Mouse (Mus musculus): Measurements from ENCODE around the gene Cep112. TPM values are rescaled to one million over a fixed set of nuclear protein-coding genes. Genes with fewer than 3 reads are reported as not detected.
A peak's percentile ranks its signal among the peaks of the same experiment; 100 is the strongest.

Gene Cep112
- polyA plus RNA-seq, 1 experiment from 2014 or later = 37.8 TPM

GRCm38 (mm10) chr11:108828374-108829025 is 403.5 kb downstream of the Cep112 start:
- Histone ChIP-seq H3K4me2 (replicated peaks) (no peak overlapping the region), H3K36me3 (peaks cover 16% of the 10 kb centered on the region), H3K4me3 (replicated peaks) (no peak overlapping the region), H3K27me3 (no peaks in the 10 kb centered on the region), H3K27ac (no peak overlapping the region), H3K9ac (replicated peaks) (no peak overlapping the region), H3K4me1 (replicated peaks) (no peaks in the 10 kb centered on the region), H3K9me3 (peaks cover 3% of the 10 kb centered on the region; the same call in 1 of the 2 replicates)
- 89% methylated on average over 4 of the region's 4 CpGs for WGBS
- ATAC-seq = no peak

DNA sequence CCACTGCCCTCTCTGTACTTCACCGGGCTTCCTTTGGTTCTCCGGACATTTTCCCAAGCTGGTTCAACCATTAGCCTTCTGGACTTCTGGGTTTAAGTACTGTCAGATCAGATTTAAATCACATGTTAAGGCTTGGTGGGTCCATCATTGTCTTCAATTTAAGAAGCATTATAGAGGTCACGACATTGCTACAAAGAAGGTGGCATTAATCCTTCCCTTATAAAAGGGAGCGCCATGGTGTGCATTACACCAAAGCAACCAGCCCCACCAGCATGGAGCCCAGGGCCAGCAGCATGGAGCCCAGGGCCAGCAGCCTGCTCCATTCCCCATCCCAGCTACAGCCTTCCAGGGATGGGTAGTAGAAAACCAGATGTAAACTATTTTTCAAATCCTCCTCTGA is 411.7 kb downstream of the Cep112 start:
- WGBS = 19% methylated on average over 4 of the region's 4 CpGs
- peak; percentile 60; the same call in 1 of the 2 replicates for ATAC-seq
- Histone ChIP-seq H3K9ac (replicated peaks) (no peak overlapping the region), H3K4me3 (replicated peaks) (no peak overlapping the region), H3K9me3 (no peaks in the 10 kb centered on the region), H3K4me2 (replicated peaks) (no peak overlapping the region), H3K4me1 (replicated peaks) (peaks cover 10% of the 10 kb centered on the region), H3K36me3 (no peaks in the 10 kb centered on the region), H3K27ac (no peak overlapping the region), H3K27me3 (no peaks in the 10 kb centered on the region)

- ATAC-seq = no peak
- Histone ChIP-seq H3K9ac (replicated peaks) (no peak overlapping the region), H3K4me2 (replicated peaks) (no peak overlapping the region), H3K27ac (no peak overlapping the region), H3K36me3 (no peaks in the 10 kb centered on the region), H3K27me3 (no peaks in the 10 kb centered on the region), H3K9me3 (no peaks in the 10 kb centered on the region), H3K4me1 (replicated peaks) (peaks cover 10% of the 10 kb centered on the region), H3K4me3 (replicated peaks) (no peak overlapping the region)
- 92% methylated on average over 3 of the region's 3 CpGs for WGBS
Measured at GRCm38 (mm10) chr11:108840195-108840594, 415.2 kb downstream of the Cep112 start.

DNA sequence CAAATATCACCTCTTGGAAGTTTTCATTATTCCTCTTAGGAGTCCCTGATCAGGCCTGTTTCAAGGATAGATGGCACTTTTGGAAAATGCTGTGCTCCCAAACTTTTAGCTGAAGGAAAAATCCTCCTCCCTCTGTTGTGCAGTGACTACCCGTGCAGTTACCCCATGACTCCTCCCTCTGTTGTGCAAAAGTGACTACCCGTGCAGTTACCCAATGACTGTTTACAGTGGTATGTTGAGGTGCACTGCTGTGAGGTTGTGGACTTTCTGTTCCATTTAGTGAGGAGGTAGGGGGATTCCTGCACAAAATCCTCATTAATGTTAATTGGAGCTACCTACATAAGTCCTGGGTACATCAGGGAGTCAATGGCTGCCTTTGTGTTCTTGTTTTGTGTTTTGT is 417.8 kb downstream of the Cep112 start:
- Histone ChIP-seq H3K4me3 (replicated peaks) (no peak overlapping the region), H3K4me1 (replicated peaks) (no peaks in the 10 kb centered on the region), H3K36me3 (no peaks in the 10 kb centered on the region), H3K9me3 (no peaks in the 10 kb centered on the region), H3K27me3 (no peaks in the 10 kb centered on the region), H3K9ac (replicated peaks) (no peak overlapping the region), H3K27ac (no peak overlapping the region), H3K4me2 (replicated peaks) (no peak overlapping the region)
- ATAC-seq = no peak
- 64% methylated on average over 2 of the region's 2 CpGs for WGBS

GRCm38 (mm10) chr11:108845971-108846370 is 421.0 kb downstream of the Cep112 start:
- no peaks in the 10 kb centered on the region for H3K4me1 ChIP-seq (replicated peaks)
- H3K4me2 ChIP-seq (replicated peaks) = no peak overlapping the region
- no peak overlapping the region for H3K27ac ChIP-seq
- no peaks in the 10 kb centered on the region for H3K9me3 ChIP-seq
- no peaks in the 10 kb centered on the region for H3K27me3 ChIP-seq
- H3K36me3 ChIP-seq = 0 out of 2 replicates have a peak, but pooled peaks cover 9% of the 10 kb centered on the region
- no peak for ATAC-seq
- no peak overlapping the region for H3K9ac ChIP-seq (replicated peaks)
- WGBS = 70% methylated on average over 2 of the region's 2 CpGs
- H3K4me3 ChIP-seq (replicated peaks) = no peak overlapping the region

GRCm38 (mm10) chr11:108846479-108846878 is 421.5 kb downstream of the Cep112 start:
- 90% methylated on average over 3 of the region's 3 CpGs for WGBS
- ATAC-seq = no peak

DNA sequence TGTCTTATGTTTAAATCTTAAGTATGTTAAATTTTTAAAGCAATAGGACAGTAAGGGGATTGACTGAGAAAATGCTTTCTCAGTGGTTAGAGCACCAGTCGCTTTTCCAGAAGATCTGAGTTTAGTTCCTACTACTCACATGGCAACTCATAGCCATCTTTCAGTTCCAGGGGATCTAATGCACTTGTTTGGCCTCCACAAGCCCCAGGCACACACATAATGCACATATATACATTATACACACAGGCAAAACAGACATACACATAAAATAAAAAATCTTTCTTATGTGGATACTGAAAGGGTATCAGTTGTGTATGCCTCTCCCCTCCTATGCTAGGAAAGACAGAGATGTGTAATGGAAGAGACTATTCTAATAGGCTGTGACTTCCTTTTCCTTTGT is 426.8 kb downstream of the Cep112 start:
- no peak overlapping the region for H3K4me3 ChIP-seq (replicated peaks)
- no peaks in the 10 kb centered on the region for H3K9me3 ChIP-seq
- no peak overlapping the region for H3K9ac ChIP-seq (replicated peaks)
- no peaks in the 10 kb centered on the region for H3K4me1 ChIP-seq (replicated peaks)
- ATAC-seq = no peak
- no peaks in the 10 kb centered on the region for H3K27me3 ChIP-seq
- 0 out of 2 replicates have a peak, but pooled peaks cover 13% of the 10 kb centered on the region for H3K36me3 ChIP-seq
- H3K4me2 ChIP-seq (replicated peaks) = no peak overlapping the region
- H3K27ac ChIP-seq = no peak overlapping the region
- 90% methylated on average over 1 of the region's 1 CpGs for WGBS

More at GRCm38 (mm10) chr11:108846479-108846878, 421.5 kb downstream of the Cep112 start:
- no peaks in the 10 kb centered on the region for H3K4me1 ChIP-seq (replicated peaks)
- no peak overlapping the region for H3K27ac ChIP-seq
- no peaks in the 10 kb centered on the region for H3K27me3 ChIP-seq
- no peak overlapping the region for H3K4me3 ChIP-seq (replicated peaks)
- H3K9ac ChIP-seq (replicated peaks) = no peak overlapping the region
- 0 out of 2 replicates have a peak, but pooled peaks cover 13% of the 10 kb centered on the region for H3K36me3 ChIP-seq
- no peaks in the 10 kb centered on the region for H3K9me3 ChIP-seq
- no peak overlapping the region for H3K4me2 ChIP-seq (replicated peaks)

DNA sequence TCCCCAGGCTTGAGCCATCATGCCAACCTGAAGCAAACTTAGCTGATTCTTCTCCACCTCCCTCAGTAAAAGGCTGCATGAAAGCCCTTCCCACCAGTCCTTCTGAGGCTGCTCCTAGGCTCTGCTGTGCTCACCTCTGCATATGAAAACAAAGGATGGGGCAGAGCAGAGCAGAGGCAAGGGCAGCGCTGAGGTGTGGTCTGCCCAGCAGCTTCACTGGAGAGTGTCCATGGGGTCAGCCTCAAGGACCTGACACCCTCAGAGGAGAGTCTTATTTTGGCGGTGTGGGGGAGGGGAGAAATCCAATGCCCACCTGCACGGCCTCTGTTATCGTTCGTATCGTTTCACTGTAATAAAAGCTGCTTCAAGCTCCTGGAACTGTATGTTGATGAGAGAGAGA is 432.3 kb downstream of the Cep112 start:
- no peak overlapping the region for H3K9ac ChIP-seq (replicated peaks)
- H3K4me3 ChIP-seq (replicated peaks) = no peak overlapping the region
- H3K27ac ChIP-seq = no peak overlapping the region
- no peaks in the 10 kb centered on the region for H3K27me3 ChIP-seq
- no peaks in the 10 kb centered on the region for H3K9me3 ChIP-seq
- 61% methylated on average over 6 of the region's 6 CpGs for WGBS
- no peaks in the 10 kb centered on the region for H3K36me3 ChIP-seq
- peaks cover 18% of the 10 kb centered on the region for H3K4me1 ChIP-seq (replicated peaks)
- H3K4me2 ChIP-seq (replicated peaks) = no peak overlapping the region
- no peak for ATAC-seq

DNA sequence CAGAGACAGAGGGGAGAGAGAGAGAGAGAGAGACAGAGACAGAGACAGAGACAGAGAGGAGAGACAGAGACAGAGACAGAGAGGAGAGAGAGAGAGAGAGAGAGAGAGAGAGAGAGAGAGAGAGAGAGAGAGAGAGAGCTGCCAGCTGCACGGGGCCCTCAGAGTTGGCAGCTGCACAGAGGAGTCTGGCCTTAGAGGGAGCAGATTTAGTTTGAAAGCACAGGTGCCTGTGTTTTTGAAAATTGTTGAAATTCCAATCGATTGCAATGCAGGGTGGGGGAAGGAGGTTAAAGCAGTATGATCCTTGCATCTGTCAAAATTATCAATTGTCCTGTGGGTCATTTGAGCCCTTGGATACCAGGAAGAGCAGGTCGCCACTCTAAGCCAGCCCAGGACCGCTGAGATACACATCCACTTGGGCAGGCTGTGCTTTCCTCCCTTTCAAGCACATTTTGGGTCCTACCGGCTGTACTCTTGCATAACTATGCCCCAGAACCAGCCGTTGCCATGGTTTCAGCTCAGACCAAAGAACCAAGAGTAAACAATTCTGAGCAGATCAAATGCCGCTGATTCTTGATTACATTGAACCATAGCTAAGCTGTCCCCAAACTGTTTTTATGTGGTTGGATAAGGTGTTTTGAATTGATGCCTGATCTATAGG is 432.8 kb downstream of the Cep112 start:
- peak; percentile 60 for ATAC-seq
- peaks cover 18% of the 10 kb centered on the region for H3K4me1 ChIP-seq (replicated peaks)
- H3K4me2 ChIP-seq (replicated peaks) = 0 out of 2 replicates have a peak overlapping the region, but pooled peaks have one; percentile 2
- no peaks in the 10 kb centered on the region for H3K36me3 ChIP-seq
- H3K9ac ChIP-seq (replicated peaks) = no peak overlapping the region
- H3K27me3 ChIP-seq = no peaks in the 10 kb centered on the region
- no peak overlapping the region for H3K4me3 ChIP-seq (replicated peaks)
- H3K9me3 ChIP-seq = no peaks in the 10 kb centered on the region
- H3K27ac ChIP-seq = peak overlapping the region; percentile 25; the same call in 1 of the 2 replicates
- WGBS = 36% methylated on average over 7 of the region's 7 CpGs

- Histone ChIP-seq H3K27ac (0 out of 2 replicates have a peak overlapping the region, but pooled peaks have one; percentile 25), H3K4me3 (replicated peaks) (no peak overlapping the region), H3K36me3 (no peaks in the 10 kb centered on the region), H3K27me3 (no peaks in the 10 kb centered on the region), H3K9me3 (no peaks in the 10 kb centered on the region), H3K9ac (replicated peaks) (no peak overlapping the region), H3K4me2 (replicated peaks) (no peak overlapping the region), H3K4me1 (replicated peaks) (peaks cover 18% of the 10 kb centered on the region)
- WGBS = 67% methylated on average over 3 of the region's 3 CpGs
- peak; percentile 45; the same call in 1 of the 2 replicates for ATAC-seq
Measured at GRCm38 (mm10) chr11:108858339-108858804, 433.4 kb downstream of the Cep112 start.

DNA sequence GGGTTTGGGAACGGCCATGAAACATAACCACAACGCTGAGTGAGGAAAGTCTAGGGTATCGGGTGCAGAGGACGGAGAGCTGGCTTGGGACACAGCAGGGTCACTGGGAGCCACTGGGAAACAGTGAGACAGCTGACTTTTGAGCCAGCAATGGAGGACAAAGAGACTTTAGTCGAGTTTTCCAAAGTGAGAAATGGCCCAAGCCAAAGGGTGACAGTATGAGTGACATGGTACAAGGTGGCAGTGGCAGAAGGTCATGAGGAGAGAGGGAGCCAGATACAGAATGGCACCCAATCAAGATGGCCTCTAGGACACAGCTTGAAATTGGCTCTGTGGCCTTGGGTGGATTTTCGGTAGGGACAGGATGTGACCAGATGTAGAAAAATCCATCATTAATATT is 433.9 kb downstream of the Cep112 start:
- no peaks in the 10 kb centered on the region for H3K36me3 ChIP-seq
- no peak overlapping the region for H3K27ac ChIP-seq
- H3K4me3 ChIP-seq (replicated peaks) = no peak overlapping the region
- no peak for ATAC-seq
- H3K9ac ChIP-seq (replicated peaks) = no peak overlapping the region
- H3K27me3 ChIP-seq = no peaks in the 10 kb centered on the region
- H3K4me1 ChIP-seq (replicated peaks) = peaks cover 18% of the 10 kb centered on the region
- 90% methylated on average over 6 of the region's 6 CpGs for WGBS
- no peak overlapping the region for H3K4me2 ChIP-seq (replicated peaks)
- no peaks in the 10 kb centered on the region for H3K9me3 ChIP-seq

DNA sequence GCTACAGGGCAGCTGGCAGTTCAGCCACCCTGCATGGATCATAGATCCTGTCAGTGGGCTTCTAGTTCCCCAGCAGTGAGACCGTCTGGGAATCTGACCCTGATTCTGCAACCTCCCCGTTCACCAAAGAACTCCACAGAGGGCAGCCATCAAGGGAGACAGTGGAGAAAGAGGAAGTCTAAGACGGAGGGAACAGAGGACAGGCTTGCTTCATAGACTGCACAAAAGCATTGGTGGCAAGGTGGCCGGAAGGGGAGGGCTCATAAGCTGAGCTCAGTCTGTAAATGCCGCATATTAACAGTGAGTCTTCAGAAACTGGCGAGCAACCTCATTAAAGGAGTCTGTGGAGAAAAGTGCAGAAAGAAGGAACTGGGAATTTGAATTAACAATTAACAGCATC is 437.4 kb downstream of the Cep112 start:
- Histone ChIP-seq H3K9ac (replicated peaks) (no peak overlapping the region), H3K27me3 (no peaks in the 10 kb centered on the region), H3K4me2 (replicated peaks) (no peak overlapping the region), H3K36me3 (no peaks in the 10 kb centered on the region), H3K4me3 (replicated peaks) (no peak overlapping the region), H3K9me3 (no peaks in the 10 kb centered on the region), H3K27ac (no peak overlapping the region), H3K4me1 (replicated peaks) (peaks cover 14% of the 10 kb centered on the region)
- ATAC-seq = no peak
- WGBS = 57% methylated on average over 6 of the region's 6 CpGs

Measured in midbrain, embryonic 13.5 days (tissue).